Mouse (Mus musculus) MEL (cell line): ENCODE results near the gene Asb8. TPM values are rescaled to one million over a fixed set of nuclear protein-coding genes. Genes with fewer than 3 reads are reported as not detected.

Experiments
- DNase-seq: peaks from one replicate; pipeline ENCODE4 v3.0.0; 2011; ENCODE audit warnings: low read depth, low spot score
- H3K27ac ChIP-seq: 2 replicates; pipeline ENCODE4 v1.5.1; 2012; ENCODE audit warnings: low read depth, mild to moderate bottlenecking, control low read depth, low read length, moderate library complexity; ENCODE audit not compliant: control insufficient read depth
- H3K27me3 ChIP-seq, 2 experiments: fragments of 150-350 bp in 1 of 2; sonication (generic) in 1 of 2; 2 replicates each; pipeline ENCODE4 v1.6.1; 2012; ENCODE audit warnings: low read length in 2 of 2, mild to moderate bottlenecking in 2 of 2, improper control_type of control experiment in 1 of 2, moderate library complexity in 1 of 2; ENCODE audit not compliant: insufficient read depth in 2 of 2, control insufficient read depth in 1 of 2
- H3K36me3 ChIP-seq, 2 experiments: 2 replicates each; pipeline ENCODE4 v1.6.1; 2012 to 2014; ENCODE audit warnings: low read length in 2 of 2, improper control_type of control experiment in 1 of 2, inconsistent platforms in 1 of 2, mild to moderate bottlenecking in 1 of 2; ENCODE audit not compliant: insufficient read depth in 2 of 2, control insufficient read depth in 1 of 2
- H3K4me1 ChIP-seq, 2 experiments: fragments of 150-350 bp in 1 of 2; sonication (generic) in 1 of 2; 2 replicates each; pipeline ENCODE4 v1.6.1; 2012; ENCODE audit warnings: low read length in 2 of 2, improper control_type of control experiment in 1 of 2, mild to moderate bottlenecking in 1 of 2; ENCODE audit not compliant: insufficient read depth in 2 of 2, control insufficient read depth in 1 of 2
- H3K4me3 ChIP-seq, 2 experiments: fragments of 150-350 bp in 1 of 2; sonication (generic) in 1 of 2; 2 replicates each; pipeline ENCODE4 v1.5.1; 2012; ENCODE audit warnings: low read depth in 2 of 2, low read length in 2 of 2, mild to moderate bottlenecking in 2 of 2, moderate library complexity in 2 of 2, control low read depth in 1 of 2, improper control_type of control experiment in 1 of 2; ENCODE audit not compliant: control insufficient read depth in 1 of 2, insufficient read depth in 1 of 2
- H3K79me2 ChIP-seq: 2 replicates; pipeline ENCODE4 v1.6.1; 2012; ENCODE audit warnings: mild to moderate bottlenecking, low read length, moderate library complexity; ENCODE audit not compliant: control insufficient read depth, poor library complexity, insufficient read depth
- H3K9ac ChIP-seq: 2 replicates; pipeline ENCODE4 v1.6.1; 2012; ENCODE audit warnings: low read depth, mild to moderate bottlenecking, control low read depth, low read length, moderate library complexity; ENCODE audit not compliant: control insufficient read depth, poor library complexity, severe bottlenecking
- H3K9me3 ChIP-seq: fragments of 150-350 bp; sonication (generic); replicated peaks from 2 replicates; pipeline ENCODE4 v1.6.1; 2012; ENCODE audit warnings: mild to moderate bottlenecking, low read length, improper control_type of control experiment, moderate library complexity; ENCODE audit not compliant: insufficient read depth
- BHLHE40 ChIP-seq: IDR thresholded peaks from 2 replicates; pipeline ENCODE4 v1.6.1; 2012; ENCODE audit warnings: low read depth, mild to moderate bottlenecking, inconsistent platforms, low read length, improper control_type of control experiment, borderline replicate concordance
- CHD1 ChIP-seq: IDR thresholded peaks from 2 replicates; pipeline ENCODE4 v1.6.1; 2012; ENCODE audit warnings: low read depth, mild to moderate bottlenecking, inconsistent platforms, low read length, improper control_type of control experiment
- CHD2 ChIP-seq: IDR thresholded peaks from 2 replicates; pipeline ENCODE4 v1.6.1; 2011; ENCODE audit warnings: low read length, improper control_type of control experiment
- CTCF ChIP-seq, 3 experiments: IDR thresholded peaks in 2 of 3; conservative IDR thresholded peaks in 1 of 3; 2 replicates each; pipeline ENCODE4 v1.5.1; 2011 to 2012; ENCODE audit warnings: low read length in 3 of 3, low read depth in 2 of 3, mild to moderate bottlenecking in 2 of 3, improper control_type of control experiment in 1 of 3, inconsistent platforms in 1 of 3, mixed read lengths in 1 of 3, moderate library complexity in 1 of 3; ENCODE audit not compliant: control insufficient read depth in 1 of 3, insufficient read depth in 1 of 3, poor library complexity in 1 of 3, severe bottlenecking in 1 of 3
- E2F4 ChIP-seq: IDR thresholded peaks from 2 replicates; pipeline ENCODE4 v1.6.1; 2011; ENCODE audit warnings: low read depth, low read length, improper control_type of control experiment, borderline replicate concordance
- ELF1 ChIP-seq: IDR thresholded peaks from 2 replicates; pipeline ENCODE4 v1.6.1; 2014; ENCODE audit warnings: low read depth, mild to moderate bottlenecking, inconsistent platforms, low read length, improper control_type of control experiment, moderate library complexity
- EP300 ChIP-seq, 2 experiments: IDR thresholded peaks; 2 replicates each; pipeline ENCODE4 v1.6.1; 2011; ENCODE audit warnings: improper control_type of control experiment in 2 of 2, low read length in 2 of 2, low read depth in 1 of 2, mild to moderate bottlenecking in 1 of 2
- ETS1 ChIP-seq: IDR thresholded peaks from 2 replicates; pipeline ENCODE4 v1.6.1; 2012; ENCODE audit warnings: low read depth, mild to moderate bottlenecking, inconsistent platforms, low read length, improper control_type of control experiment, moderate library complexity
- GABPA ChIP-seq: IDR thresholded peaks from 2 replicates; pipeline ENCODE4 v1.6.1; 2012; ENCODE audit warnings: low read depth, mild to moderate bottlenecking, inconsistent platforms, low read length, improper control_type of control experiment, moderate library complexity
- GATA1 ChIP-seq: IDR thresholded peaks from 2 replicates; pipeline ENCODE4 v1.6.1; 2011; ENCODE audit warnings: low read depth, low read length, improper control_type of control experiment
- HCFC1 ChIP-seq: IDR thresholded peaks from 2 replicates; pipeline ENCODE4 v1.6.1; 2012; ENCODE audit warnings: low read depth, mild to moderate bottlenecking, inconsistent platforms, low read length, improper control_type of control experiment, moderate library complexity
- JUND ChIP-seq: IDR thresholded peaks from 2 replicates; pipeline ENCODE4 v1.6.1; 2011; ENCODE audit warnings: low read depth, mild to moderate bottlenecking, improper control_type of control experiment, low read length
- MAFK ChIP-seq: IDR thresholded peaks from 2 replicates; pipeline ENCODE4 v1.6.1; 2011; ENCODE audit warnings: low read depth, mild to moderate bottlenecking, low read length, improper control_type of control experiment, borderline replicate concordance
- MAZ ChIP-seq: IDR thresholded peaks from 2 replicates; pipeline ENCODE4 v1.6.1; 2012; ENCODE audit warnings: low read depth, mild to moderate bottlenecking, inconsistent platforms, low read length, improper control_type of control experiment
- MEF2A ChIP-seq: IDR thresholded peaks from 2 replicates; pipeline ENCODE4 v1.6.1; 2014; ENCODE audit warnings: low read depth, mild to moderate bottlenecking, inconsistent platforms, low read length, improper control_type of control experiment; ENCODE audit not compliant: poor library complexity, insufficient replicate concordance, severe bottlenecking; ENCODE audit errors: extremely low read depth
- MXI1 ChIP-seq: IDR thresholded peaks from 2 replicates; pipeline ENCODE4 v1.6.1; 2011; ENCODE audit warnings: mild to moderate bottlenecking, low read depth, low read length, improper control_type of control experiment
- MYB ChIP-seq: IDR thresholded peaks from 2 replicates; pipeline ENCODE4 v1.6.1; 2011; ENCODE audit warnings: mild to moderate bottlenecking, low read depth, low read length, improper control_type of control experiment
- MYC ChIP-seq: IDR thresholded peaks from 2 replicates; pipeline ENCODE4 v1.6.1; 2011; ENCODE audit warnings: low read depth, mild to moderate bottlenecking, low read length, improper control_type of control experiment, moderate library complexity
- NELFE ChIP-seq: IDR thresholded peaks from 2 replicates; pipeline ENCODE4 v1.6.1; 2011; ENCODE audit warnings: low read depth, low read length, improper control_type of control experiment
- NRF1 ChIP-seq: IDR thresholded peaks from 2 replicates; pipeline ENCODE4 v1.6.1; 2014; ENCODE audit warnings: low read depth, mild to moderate bottlenecking, inconsistent platforms, low read length, improper control_type of control experiment, moderate library complexity; ENCODE audit not compliant: poor library complexity, insufficient read depth, severe bottlenecking
- POLR2A ChIP-seq, 2 experiments: IDR thresholded peaks; 2 replicates each; pipeline ENCODE4 v1.6.1; 2011 to 2012; ENCODE audit warnings: low read length in 2 of 2, mild to moderate bottlenecking in 2 of 2, control low read depth in 1 of 2, improper control_type of control experiment in 1 of 2, low read depth in 1 of 2, moderate library complexity in 1 of 2; ENCODE audit not compliant: control insufficient read depth in 1 of 2, insufficient read depth in 1 of 2, poor library complexity in 1 of 2
- POLR2AphosphoS2 ChIP-seq: IDR thresholded peaks from 2 replicates; pipeline ENCODE4 v1.6.1; 2011; ENCODE audit warnings: low read length, improper control_type of control experiment
- POLR2AphosphoS5 ChIP-seq: IDR thresholded peaks from 2 replicates; pipeline ENCODE4 v1.6.1; 2012; ENCODE audit warnings: low read depth, borderline replicate concordance, mild to moderate bottlenecking, inconsistent platforms, low read length, moderate library complexity, mixed read lengths
- RAD21 ChIP-seq: IDR thresholded peaks from 2 replicates; pipeline ENCODE4 v1.6.1; 2011; ENCODE audit warnings: mild to moderate bottlenecking, low read depth, low read length, improper control_type of control experiment
- RCOR1 ChIP-seq: IDR thresholded peaks from 2 replicates; pipeline ENCODE4 v1.6.1; 2012; ENCODE audit warnings: low read depth, mild to moderate bottlenecking, inconsistent platforms, low read length, improper control_type of control experiment
- TAL1 ChIP-seq: IDR thresholded peaks from 2 replicates; pipeline ENCODE4 v1.6.1; 2012; ENCODE audit warnings: mild to moderate bottlenecking, inconsistent platforms, low read length, moderate library complexity, mixed read lengths
- TBP ChIP-seq: IDR thresholded peaks from 2 replicates; pipeline ENCODE4 v1.8.0; 2011; ENCODE audit warnings: low read depth, low read length, improper control_type of control experiment
- TCF12 ChIP-seq: IDR thresholded peaks from 2 replicates; pipeline ENCODE4 v1.6.1; 2014; ENCODE audit warnings: low read depth, mild to moderate bottlenecking, inconsistent platforms, low read length, improper control_type of control experiment, moderate library complexity
- UBTF ChIP-seq: IDR thresholded peaks from 2 replicates; pipeline ENCODE4 v1.6.1; 2012; ENCODE audit warnings: low read depth, mild to moderate bottlenecking, inconsistent platforms, low read length, improper control_type of control experiment, moderate library complexity, borderline replicate concordance; ENCODE audit not compliant: insufficient read depth
- USF1 ChIP-seq: IDR thresholded peaks from 2 replicates; pipeline ENCODE4 v1.6.1; 2014; ENCODE audit warnings: low read depth, mild to moderate bottlenecking, inconsistent platforms, low read length, improper control_type of control experiment, moderate library complexity
- USF2 ChIP-seq, 2 experiments: IDR thresholded peaks; 2 replicates each; pipeline ENCODE4 v1.6.1; 2011 to 2012; ENCODE audit warnings: improper control_type of control experiment in 2 of 2, low read length in 2 of 2, borderline replicate concordance in 1 of 2, inconsistent platforms in 1 of 2, low read depth in 1 of 2, mild to moderate bottlenecking in 1 of 2; ENCODE audit not compliant: insufficient read depth in 1 of 2
- ZC3H11A ChIP-seq: IDR thresholded peaks from 2 replicates; pipeline ENCODE4 v1.6.1; 2012; ENCODE audit warnings: low read depth, mild to moderate bottlenecking, inconsistent platforms, low read length, improper control_type of control experiment
- ZKSCAN1 ChIP-seq: IDR thresholded peaks from 2 replicates; pipeline ENCODE4 v1.6.1; 2012; ENCODE audit warnings: low read depth, mild to moderate bottlenecking, inconsistent platforms, low read length, improper control_type of control experiment, moderate library complexity
- ZMIZ1 ChIP-seq: IDR thresholded peaks from 2 replicates; pipeline ENCODE4 v1.6.1; 2012; ENCODE audit warnings: low read depth, mild to moderate bottlenecking, inconsistent platforms, low read length, improper control_type of control experiment, moderate library complexity
- ZNF384 ChIP-seq: IDR thresholded peaks from 2 replicates; pipeline ENCODE4 v1.6.1; 2012; ENCODE audit warnings: low read depth, mild to moderate bottlenecking, inconsistent platforms, low read length, improper control_type of control experiment
- polyA plus RNA-seq, 2 experiments: library from polyadenylated mRNA; stranded (reverse) in 1 of 2; unstranded in 1 of 2; fragments of >175 nt in 1 of 2; fragments of >200 nt in 1 of 2; gene quantifications; 2 replicates each; pipeline versions ENCODE4 v1.2.1 to v1.2.4; 2012; ENCODE audit warnings: low replicate concordance in 2 of 2, low read depth in 1 of 2; ENCODE audit not compliant: insufficient read length in 2 of 2, insufficient read depth in 1 of 2, missing spikeins in 1 of 2
- total RNA-seq: library from RNA; depleted of rRNA; stranded (reverse); fragments of 300-350 nt; gene quantifications from 2 replicates; pipeline ENCODE4 v1.2.3, GENCODE M21; 2012

Gene Asb8
- total and polyA plus RNA-seq, 3 experiments: 33.1 to 38.2 TPM; not detected in 1

DNA sequence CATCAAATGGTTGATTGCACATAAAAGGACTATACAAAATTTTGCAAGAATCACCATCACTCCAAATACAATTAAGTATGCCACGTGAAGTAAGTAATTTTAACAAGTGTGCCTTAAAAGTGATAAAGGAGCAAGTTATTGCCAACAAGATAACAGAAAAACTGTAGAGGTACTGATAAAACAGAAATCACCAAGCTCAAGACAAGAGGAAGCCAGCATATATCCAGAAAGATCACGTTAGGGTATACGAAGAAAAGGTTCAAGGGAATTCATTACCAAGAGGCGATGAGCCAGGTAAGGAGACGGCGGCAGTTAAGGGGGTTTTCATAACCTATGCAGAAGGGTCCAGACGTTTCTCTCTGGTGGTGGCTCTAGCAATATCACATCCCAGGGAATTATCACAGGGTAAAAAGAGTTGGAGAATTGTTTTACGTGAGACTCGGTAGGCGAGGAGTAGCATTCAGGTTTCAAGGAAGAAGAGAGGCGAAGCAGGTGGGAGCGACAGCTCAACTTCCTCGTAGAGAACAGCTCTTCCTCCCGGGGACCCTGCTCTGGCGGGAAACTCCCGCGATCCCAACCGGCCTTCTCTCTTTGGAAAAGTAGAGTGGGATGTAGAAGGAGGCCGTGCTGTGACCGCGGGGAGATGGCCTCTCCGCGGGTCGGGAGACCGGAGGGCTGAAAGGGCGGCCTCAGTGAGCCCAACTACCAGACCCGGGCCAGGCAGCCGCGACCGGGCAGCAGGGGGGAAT, 72.9 kb downstream of the Asb8 start, which contains the start of gene Pfkm:
TSS of gene Pfkm (plus strand) at position 218 of the 749 bp plus-strand sequence.
- Histone ChIP-seq H3K36me3 (peaks cover 8 to 35% of the 10 kb centered on the region in 2 experiments), H3K9ac (peak within 1 kb of the TSS; percentile 89), H3K4me1 (peaks cover 22 to 23% of the 10 kb centered on the region in 2 experiments), H3K4me3 (peak within 1 kb of the TSS; percentile 82 to 83), H3K9me3 (no peaks in the 10 kb centered on the region), H3K27ac (peak within 1 kb of the TSS; percentile 97), H3K79me2 (peaks cover 56% of the 10 kb centered on the region), H3K27me3 (no peaks in the 10 kb centered on the region)
- peak; percentile 84 for DNase-seq
- TF ChIP-seq CHD1 (no peak; the same call in 1 of the 2 replicates), HCFC1 (peak; percentile 70; the same call in 1 of the 2 replicates), ZMIZ1 (peak; percentile 76), ZNF384 (peak; percentile 46; the same call in 1 of the 2 replicates), ZKSCAN1 (no peak), RAD21 (no peak), ETS1 (peak; percentile 97), E2F4 (peak; percentile 77), MAFK (peak; percentile 83), USF1 (peak; percentile 86), NRF1 (no peak), MAZ (peak; percentile 72; the same call in 1 of the 2 replicates), MYC (peak; percentile 99), GABPA (no peak), EP300 (IDR thresholded peaks at IDR 0.05; ENCODE audit: low read depth in 1 of 2, low read length in 2 of 2) (peak; percentile 98 to 99), GATA1 (peak; percentile 100), ZC3H11A (no peak), POLR2AphosphoS2 (peak; percentile 79; the same call in 1 of the 2 replicates), USF2 (IDR thresholded peaks at IDR 0.05; ENCODE audit: borderline replicate concordance in 1 of 2, insufficient read depth in 1 of 2, low read depth in 1 of 2, low read length in 2 of 2) (no peak), TBP (peak; percentile 87), MYB (peak; percentile 68; the same call in 1 of the 2 replicates), CTCF (IDR thresholded peaks at IDR 0.05 in 2 of 3, conservative IDR thresholded peaks at IDR 0.05 in 1 of 3; ENCODE audit: control insufficient read depth in 1 of 3, insufficient read depth in 1 of 3, low read depth in 2 of 3, low read length in 3 of 3, poor library complexity in 1 of 3, severe bottlenecking in 1 of 3) (no peak), MXI1 (peak; percentile 99), RCOR1 (peak; percentile 96), BHLHE40 (peak; percentile 100), TCF12 (peak; percentile 99), NELFE (no peak; the same call in 1 of the 2 replicates), TAL1 (peak; percentile 72), MEF2A (peak; percentile 47; the same call in 1 of the 2 replicates), POLR2AphosphoS5 (no peak), UBTF (no peak), CHD2 (no peak), JUND (no peak; the same call in 1 of the 2 replicates), ELF1 (no peak), POLR2A (IDR thresholded peaks at IDR 0.05; ENCODE audit: control insufficient read depth in 1 of 2, insufficient read depth in 1 of 2, low read depth in 1 of 2, low read length in 2 of 2, poor library complexity in 1 of 2) (peak; percentile 39 to 52; a peak in 2 of 4 replicates)
